Mouse (Mus musculus) kidney, adult 2 months (tissue): ENCODE results near the gene Bcar3.

Experiments used
- CTCF ChIP-seq: fragments of 200-500 bp; conservative IDR thresholded peaks from 2 replicates; pipeline ENCODE4 v1.5.1; 2011; ENCODE audit warnings: low read depth, mild to moderate bottlenecking, control low read depth, low read length, moderate library complexity, mixed read lengths; ENCODE audit not compliant: insufficient read depth, insufficient read length
- POLR2A ChIP-seq: fragments of 200-500 bp; IDR thresholded peaks from one replicate; pipeline ENCODE4 v1.6.1; 2011; ENCODE audit warnings: low read depth, low read length, control low read depth

DNA sequence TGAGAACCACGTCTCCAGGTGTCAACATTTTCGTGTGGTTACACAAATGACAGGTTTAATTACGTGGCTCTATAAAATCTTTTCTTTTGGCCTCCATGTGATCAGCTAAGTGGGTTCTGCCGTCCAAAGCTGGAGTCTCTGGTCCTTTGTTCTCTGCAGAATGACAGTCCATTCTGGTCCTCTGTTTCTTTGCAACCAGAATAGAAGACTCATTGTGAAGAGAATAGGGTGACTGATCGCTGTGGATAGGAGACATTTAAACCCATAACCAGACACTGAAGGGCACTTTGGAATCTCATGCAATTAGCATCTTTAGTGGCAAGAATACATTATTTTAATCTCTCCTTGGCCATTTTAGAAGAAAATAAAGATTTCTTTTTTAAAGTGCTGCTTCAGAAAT is 187.1 kb downstream of the Bcar3 start:
- TF ChIP-seq CTCF, result no peak
- TF ChIP-seq POLR2A, result no peak
